Mouse (Mus musculus) spleen, adult 18-20 months (tissue): ENCODE data around the gene Sctr.

Experiments
- DNase-seq, 2 experiments: peaks; one replicate each; pipeline ENCODE4 v3.0.0; 2022; ENCODE audit warnings: mixed read lengths in 2 of 2

Gene Sctr

GRCm38 (mm10) chr1:120111766-120112165, 105.1 kb downstream of the Sctr start:
- no peak for DNase-seq

GRCm38 (mm10) chr1:120112251-120113187, 105.8 kb downstream of the Sctr start:
- no peak for DNase-seq
